Mouse (Mus musculus) MN1 (cell line): ENCODE measurements around the gene Tubgcp4.

Experiments
- DNase-seq: peaks from one replicate; pipeline ENCODE4 v3.0.0-alpha.2; 2016; ENCODE audit warnings: low spot score

The Tubgcp4 gene

DNA sequence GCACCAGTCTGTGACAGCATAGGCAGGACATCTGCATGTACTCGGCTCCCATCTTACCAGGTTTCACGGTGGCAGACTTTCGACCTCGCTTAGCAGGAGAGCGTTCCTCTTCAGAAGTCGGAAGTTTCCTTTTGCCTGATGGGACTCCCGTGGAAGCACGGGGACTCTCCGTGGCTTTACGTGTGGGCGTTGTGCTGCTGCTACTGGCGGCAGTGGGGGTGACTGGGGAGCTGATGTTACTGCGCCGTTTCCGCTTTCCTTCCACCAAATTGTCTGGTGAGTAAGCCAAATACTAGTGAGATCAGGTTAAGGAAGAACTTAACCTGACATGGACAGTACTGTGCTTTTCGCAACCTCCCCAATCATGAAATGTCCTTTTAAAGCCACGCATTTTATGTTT, 33.8 kb downstream of the Tubgcp4 start:
- DNase-seq: no peak

DNA sequence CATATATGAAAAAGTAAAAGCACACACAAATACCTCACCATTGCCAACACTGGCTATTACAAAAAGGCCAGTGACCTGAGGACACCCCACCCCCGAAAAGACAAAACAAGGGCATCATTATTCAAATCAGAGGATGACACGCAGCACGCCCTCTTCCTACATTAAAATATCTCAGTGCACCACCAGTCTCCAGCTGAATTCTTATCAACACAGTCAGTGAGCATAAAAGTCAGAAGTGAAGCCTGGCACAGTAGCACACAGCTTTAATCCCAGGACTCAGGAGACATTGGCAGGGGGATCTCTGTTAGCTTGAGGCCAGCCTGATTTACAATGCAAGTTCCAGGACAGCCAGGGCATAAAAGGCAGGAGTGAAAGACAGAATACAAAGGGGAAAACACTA, 36.1 kb downstream of the Tubgcp4 start:
- no peak for DNase-seq

DNA sequence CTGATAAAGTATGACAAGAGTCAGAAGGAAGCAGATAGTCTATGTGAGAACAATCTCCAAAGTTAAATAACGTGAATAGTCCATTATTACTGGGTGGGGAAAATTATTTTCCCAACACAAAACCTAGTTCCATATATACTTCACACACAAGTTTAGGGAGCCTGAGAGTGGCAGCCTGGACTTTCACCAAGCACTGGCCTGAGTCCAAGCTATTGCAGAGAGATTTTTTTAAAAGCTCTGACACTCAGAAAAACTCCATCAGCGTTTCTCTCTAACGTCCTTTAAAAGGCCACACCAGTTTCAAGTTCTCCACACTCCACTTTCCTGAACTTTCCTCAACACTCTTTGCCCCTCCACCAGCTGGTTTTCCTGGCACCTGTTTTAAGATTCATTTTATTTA, 44.0 kb downstream of the Tubgcp4 start:
- DNase-seq: no peak

DNA sequence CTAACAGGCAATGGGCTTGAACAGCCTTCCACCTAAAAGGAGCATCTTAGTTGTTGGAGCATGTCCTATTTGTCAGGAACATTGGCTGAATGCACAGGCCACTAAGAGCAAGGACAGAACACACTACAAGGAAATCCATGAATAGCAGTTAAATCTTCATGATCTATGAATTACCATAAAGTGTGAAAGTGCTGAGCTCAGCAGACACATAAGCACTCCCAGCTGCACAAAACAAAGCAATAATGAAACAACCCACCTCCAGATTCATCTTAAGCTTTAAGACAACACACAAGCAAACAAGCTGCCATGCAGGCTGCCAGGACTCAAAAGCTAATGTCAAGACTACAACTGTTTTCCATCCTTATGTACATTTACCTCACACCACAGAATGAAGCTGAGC, 48.7 kb downstream of the Tubgcp4 start:
- no peak for DNase-seq

DNA sequence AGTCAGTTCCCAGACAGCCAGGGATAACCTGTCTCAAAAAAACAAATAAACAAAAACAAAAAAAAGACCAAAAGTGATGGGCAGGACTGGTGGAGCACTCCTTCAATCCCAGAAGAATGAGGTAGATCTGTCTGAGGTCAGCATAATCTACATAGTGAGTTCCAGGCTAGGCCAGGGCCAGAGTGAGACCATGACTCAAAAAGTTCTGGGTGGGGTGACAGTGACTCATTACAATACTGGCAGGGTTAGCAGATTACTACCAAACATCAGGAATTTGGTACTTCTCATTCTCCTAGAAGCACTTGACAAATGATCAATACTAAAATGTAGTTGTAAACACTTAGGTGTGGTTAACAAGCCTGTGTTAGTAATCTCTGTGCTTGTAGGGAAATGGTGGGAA, 49.5 kb downstream of the Tubgcp4 start:
- no peak for DNase-seq

DNA sequence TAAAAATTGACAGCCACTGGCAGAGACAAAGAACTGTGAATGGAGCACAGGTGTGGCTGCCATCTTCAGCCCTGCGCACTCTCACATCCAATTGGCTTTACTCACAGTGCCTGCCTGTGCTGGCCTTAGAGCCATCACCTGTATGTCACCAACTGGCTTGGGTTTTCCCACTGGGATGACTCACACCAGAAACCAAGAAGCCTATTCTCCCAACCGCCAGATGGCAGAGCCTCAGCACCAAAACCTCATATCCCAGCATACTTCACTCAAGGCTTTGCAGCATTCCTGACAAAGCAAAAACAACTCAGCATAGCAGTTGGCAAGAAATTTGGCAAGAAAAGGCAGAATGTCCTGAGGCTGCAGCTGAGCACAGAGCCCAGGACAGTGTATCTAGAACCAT, 52.6 kb downstream of the Tubgcp4 start:
- DNase-seq: peak; percentile 33

DNA sequence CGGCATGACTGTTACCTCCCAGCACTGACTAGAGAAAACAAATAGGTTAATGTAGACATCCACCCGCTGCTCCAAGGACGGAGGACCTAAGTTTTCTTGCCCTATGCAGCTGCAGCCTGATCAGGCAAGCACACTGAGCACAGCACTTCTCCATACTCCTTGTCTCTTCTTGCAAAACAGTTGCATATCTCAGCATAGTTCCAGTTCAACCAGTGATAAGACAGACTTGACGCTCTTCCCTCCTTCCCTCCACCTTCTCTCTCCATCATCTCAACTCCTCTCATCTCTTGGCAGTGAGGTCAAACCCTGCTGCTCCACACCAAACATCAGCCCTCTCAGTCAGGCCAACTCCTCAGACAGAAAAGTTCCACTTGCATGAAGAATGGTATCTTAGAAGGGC, 57.7 kb downstream of the Tubgcp4 start:
- no peak for DNase-seq

DNA sequence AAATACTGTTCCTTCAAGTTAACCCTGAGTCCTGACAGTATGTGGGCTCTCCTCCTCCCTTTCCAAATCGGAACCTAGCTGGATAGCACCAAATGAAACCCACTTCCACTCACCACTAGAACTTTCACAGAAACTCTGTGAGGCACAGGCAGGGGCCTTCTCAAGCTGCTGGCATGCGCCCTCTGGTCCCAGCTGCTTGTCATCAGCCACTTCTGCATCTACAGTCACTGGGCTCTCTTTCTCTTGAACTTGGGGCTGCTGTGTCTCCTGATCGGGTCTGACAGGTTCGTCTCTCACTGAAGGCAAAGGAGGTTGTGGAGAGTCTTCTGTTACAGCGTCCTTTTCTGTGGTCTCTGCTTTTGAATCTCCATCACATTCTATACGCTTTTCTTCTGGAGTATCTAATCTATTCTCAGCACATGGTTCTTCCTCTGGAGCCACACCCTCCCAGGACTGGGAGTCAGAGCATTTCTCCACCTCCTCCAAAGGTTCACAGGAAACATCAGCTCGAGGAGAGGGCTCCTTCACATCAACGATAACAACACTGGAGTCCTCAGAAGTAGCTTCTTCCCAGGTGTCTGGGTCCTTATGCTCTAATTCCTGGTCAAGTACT, 65.1 kb downstream of the Tubgcp4 start:
- DNase-seq: no peak

DNA sequence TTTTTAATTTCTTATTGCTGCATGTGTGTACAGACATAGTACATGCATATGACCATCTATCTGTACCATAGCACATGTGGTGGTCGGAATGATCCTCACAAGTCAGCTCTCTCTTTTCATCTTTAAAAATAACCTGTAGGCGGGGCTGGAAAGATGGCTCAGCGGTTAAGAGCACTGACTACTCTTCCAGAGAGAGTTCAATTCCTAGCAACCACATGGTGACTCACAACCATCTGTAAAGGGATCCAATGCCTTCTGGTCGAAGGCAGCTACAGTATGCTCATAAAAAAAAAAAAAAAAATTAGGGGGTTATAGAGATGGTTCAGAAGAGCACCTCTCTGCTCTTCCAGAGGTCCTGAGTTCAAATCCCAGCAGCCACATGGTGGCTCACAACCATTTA, 69.0 kb downstream of the Tubgcp4 start:
- no peak for DNase-seq

DNA sequence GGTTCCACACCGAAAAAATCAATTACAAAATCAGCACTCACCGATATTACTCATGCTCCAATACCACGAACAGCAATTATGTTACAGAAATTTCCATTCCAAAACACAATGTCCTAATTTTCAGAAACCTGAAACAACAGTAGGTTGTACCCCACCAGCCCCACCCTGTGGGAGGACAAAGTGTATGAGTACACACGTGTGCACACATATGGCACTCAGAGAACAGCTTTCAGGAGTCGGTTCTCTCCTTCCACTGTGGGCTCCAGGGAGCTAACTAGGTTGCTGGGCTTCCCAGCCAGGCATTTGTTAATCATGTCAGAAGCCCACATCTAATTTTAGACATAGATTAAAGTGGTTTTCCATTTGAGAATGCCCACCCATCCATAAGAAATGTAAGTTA, 73.6 kb downstream of the Tubgcp4 start:
- DNase-seq: no peak
